Mouse (Mus musculus): ENCODE data around the gene Dnajb14. TPM values are rescaled to one million over a fixed set of nuclear protein-coding genes. Genes with fewer than 3 reads are reported as not detected.
"Not testable (repeated sequence)": the region's sequence is repeated elsewhere in the genome, so short reads cannot be mapped to it uniquely, and the experiment has no call there.

Dnajb14 gene
- polyA plus RNA-seq, 1 experiment from 2014 or later = 7.3 TPM

DNA sequence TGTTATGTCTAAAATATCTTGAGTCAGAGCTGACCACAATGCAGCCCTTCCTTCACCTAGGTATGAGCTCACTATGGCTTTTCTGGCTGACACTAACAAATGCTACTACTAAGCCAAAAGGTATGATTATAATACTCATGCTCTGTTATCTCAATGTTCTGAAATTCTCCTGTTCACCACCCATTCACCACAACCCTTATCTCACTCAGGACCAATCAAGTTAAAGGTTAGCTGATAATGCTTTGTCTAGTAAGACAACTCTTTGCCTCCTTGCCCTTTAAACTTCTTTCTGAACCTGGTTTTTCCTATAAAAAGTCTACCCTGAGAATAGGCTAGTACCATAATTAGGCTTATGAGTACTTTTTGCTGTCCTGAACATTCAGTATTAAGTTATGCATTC, 29.3 kb upstream of the Dnajb14 start:
- no peak overlapping the region for H3K27ac ChIP-seq (ENCODE audit: low read length)
- H3K4me1 ChIP-seq (ENCODE audit: control insufficient read depth, insufficient read depth, low read length) = peaks cover 5% of the 10 kb centered on the region
- no peak overlapping the region for H3K4me3 ChIP-seq (ENCODE audit: low read length)
- no peak for ATAC-seq (replicated peaks; ENCODE audit: extremely low read depth, insufficient read depth, low FRiP score)
- no peaks in the 10 kb centered on the region for H3K27me3 ChIP-seq (ENCODE audit: control insufficient read depth, insufficient read depth, low read length)
- H3K9ac ChIP-seq (ENCODE audit: low read length) = no peak overlapping the region
- H3K9me3 ChIP-seq (replicated peaks; ENCODE audit: control insufficient read depth, low read length) = no peaks in the 10 kb centered on the region
- no peak overlapping the region for H3K4me2 ChIP-seq (ENCODE audit: low read depth, low read length)
- H3K36me3 ChIP-seq (ENCODE audit: control insufficient read depth, insufficient read depth) = no peaks in the 10 kb centered on the region

DNA sequence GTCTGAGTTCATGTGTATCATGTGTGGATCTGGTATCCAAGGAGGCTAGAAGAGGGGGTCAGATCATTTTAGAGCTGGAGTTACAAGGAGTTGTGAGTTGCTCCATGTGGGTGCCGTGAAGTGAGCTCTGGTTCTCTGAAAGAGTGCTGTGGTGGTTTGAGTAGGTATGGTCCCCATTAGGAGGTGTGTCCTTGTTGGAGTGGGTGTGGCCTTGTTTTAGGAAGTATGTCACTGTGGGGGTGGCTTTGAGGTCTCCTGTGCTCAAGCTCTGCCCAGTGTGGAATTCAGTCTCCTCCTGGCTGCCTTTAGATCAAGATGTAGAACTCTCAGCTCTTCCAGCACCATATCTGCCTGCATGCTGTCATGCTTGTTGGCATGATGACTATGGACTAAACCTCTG, 24.5 kb upstream of the Dnajb14 start:
- no peak overlapping the region for H3K27ac ChIP-seq (ENCODE audit: low read length)
- no peak overlapping the region for H3K4me3 ChIP-seq (ENCODE audit: low read length)
- no peak overlapping the region for H3K9ac ChIP-seq (ENCODE audit: low read length)
- no peak overlapping the region for H3K4me2 ChIP-seq (ENCODE audit: low read depth, low read length)
- H3K36me3 ChIP-seq (ENCODE audit: control insufficient read depth, insufficient read depth) = no peaks in the 10 kb centered on the region
- H3K9me3 ChIP-seq (replicated peaks; ENCODE audit: control insufficient read depth, low read length) = no peaks in the 10 kb centered on the region
- H3K27me3 ChIP-seq (ENCODE audit: control insufficient read depth, insufficient read depth, low read length) = no peaks in the 10 kb centered on the region
- H3K4me1 ChIP-seq (ENCODE audit: control insufficient read depth, insufficient read depth, low read length) = no peaks in the 10 kb centered on the region
- ATAC-seq (replicated peaks; ENCODE audit: extremely low read depth, insufficient read depth, low FRiP score) = no peak
- WGBS = 81% methylated on average over 1 of the region's 1 CpGs

DNA sequence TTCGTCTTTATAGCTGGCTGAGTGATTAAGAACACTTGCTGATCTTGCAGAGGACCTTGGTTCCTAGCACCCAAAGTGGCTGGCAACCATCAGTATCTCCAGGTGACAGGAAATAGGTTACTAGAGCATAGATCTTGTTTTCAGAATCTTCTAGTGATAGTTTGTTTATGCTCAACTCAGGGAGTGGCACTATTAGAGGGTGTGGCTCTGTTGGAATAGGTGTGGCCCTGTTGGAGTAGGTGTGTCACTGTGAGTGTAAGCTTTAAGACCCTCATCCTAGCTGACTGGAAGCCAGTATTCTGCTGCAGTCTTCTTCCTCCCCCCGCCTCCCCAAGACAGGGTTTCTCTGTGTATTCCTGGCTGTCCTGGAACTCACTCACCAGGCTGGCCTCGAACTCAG, 23.2 kb upstream of the Dnajb14 start:
- Histone ChIP-seq H3K9ac (ENCODE audit: low read length) (no peak overlapping the region), H3K36me3 (ENCODE audit: control insufficient read depth, insufficient read depth) (no peaks in the 10 kb centered on the region), H3K27me3 (ENCODE audit: control insufficient read depth, insufficient read depth, low read length) (no peaks in the 10 kb centered on the region), H3K27ac (ENCODE audit: low read length) (no peak overlapping the region), H3K9me3 (replicated peaks; ENCODE audit: control insufficient read depth, low read length) (no peaks in the 10 kb centered on the region), H3K4me1 (ENCODE audit: control insufficient read depth, insufficient read depth, low read length) (no peaks in the 10 kb centered on the region), H3K4me2 (ENCODE audit: low read depth, low read length) (no peak overlapping the region), H3K4me3 (ENCODE audit: low read length) (no peak overlapping the region)
- no peak for ATAC-seq (replicated peaks; ENCODE audit: extremely low read depth, insufficient read depth, low FRiP score)
- 80% methylated on average over 3 of the region's 3 CpGs for WGBS

DNA sequence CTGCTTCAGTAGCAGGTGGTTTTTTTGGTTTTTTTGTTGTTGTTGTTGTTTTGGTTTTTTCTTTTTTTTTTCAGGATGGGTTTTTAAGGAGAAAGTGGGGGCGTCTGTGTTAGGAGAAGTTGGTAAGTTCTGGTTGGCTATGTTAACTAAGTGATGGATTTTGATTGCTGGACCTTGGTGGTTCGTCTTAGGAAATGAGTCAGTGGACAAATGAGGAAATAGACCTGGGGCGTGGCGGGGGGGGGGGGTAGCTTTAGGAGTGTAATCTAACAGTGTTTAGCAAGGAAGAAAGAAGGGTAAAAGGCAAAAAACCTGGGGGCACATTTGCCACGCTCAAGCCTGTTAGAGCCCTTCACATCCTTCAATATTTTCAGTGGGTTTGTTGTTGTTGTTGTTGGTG, 20.9 kb upstream of the Dnajb14 start:
- no peak for ATAC-seq (replicated peaks; ENCODE audit: extremely low read depth, insufficient read depth, low FRiP score)
- Histone ChIP-seq H3K4me2 (ENCODE audit: low read depth, low read length) (no peak overlapping the region), H3K4me1 (ENCODE audit: control insufficient read depth, insufficient read depth, low read length) (no peaks in the 10 kb centered on the region), H3K4me3 (ENCODE audit: low read length) (no peak overlapping the region), H3K27ac (ENCODE audit: low read length) (no peak overlapping the region), H3K36me3 (ENCODE audit: control insufficient read depth, insufficient read depth) (no peaks in the 10 kb centered on the region), H3K9me3 (replicated peaks; ENCODE audit: control insufficient read depth, low read length) (no peaks in the 10 kb centered on the region), H3K9ac (ENCODE audit: low read length) (no peak overlapping the region), H3K27me3 (ENCODE audit: control insufficient read depth, insufficient read depth, low read length) (no peaks in the 10 kb centered on the region)
- whole genome bisulfite sequencing = 80% methylated on average over 5 of the region's 5 CpGs

DNA sequence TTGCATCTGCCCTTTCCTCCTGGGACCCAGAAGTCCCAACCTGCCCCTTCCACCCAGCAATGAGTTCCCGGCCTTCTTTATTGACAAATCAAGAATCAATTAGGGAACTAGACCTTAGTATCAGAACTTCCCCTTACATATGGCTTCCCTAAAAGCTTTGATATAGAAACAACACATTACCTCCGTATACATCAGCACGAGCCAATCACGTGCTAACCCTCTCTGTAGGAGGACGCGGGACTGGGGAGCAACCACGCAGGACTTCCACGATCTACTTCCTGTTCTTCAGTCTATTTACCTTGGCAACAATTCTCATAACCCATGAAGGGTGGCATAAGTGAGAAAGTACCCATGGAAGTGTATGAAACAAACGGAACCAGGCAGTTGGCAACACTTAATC, 19.1 kb upstream of the Dnajb14 start:
- H3K9me3 ChIP-seq (replicated peaks; ENCODE audit: control insufficient read depth, low read length) = 0 out of 2 replicates have a peak, but pooled peaks cover 2% of the 10 kb centered on the region
- WGBS = 84% methylated on average over 9 of the region's 9 CpGs
- no peaks in the 10 kb centered on the region for H3K27me3 ChIP-seq (ENCODE audit: control insufficient read depth, insufficient read depth, low read length)
- no peaks in the 10 kb centered on the region for H3K4me1 ChIP-seq (ENCODE audit: control insufficient read depth, insufficient read depth, low read length)
- no peak for ATAC-seq (replicated peaks; ENCODE audit: extremely low read depth, insufficient read depth, low FRiP score)
- no peak overlapping the region for H3K4me2 ChIP-seq (ENCODE audit: low read depth, low read length)
- no peak overlapping the region for H3K4me3 ChIP-seq (ENCODE audit: low read length)
- H3K27ac ChIP-seq (ENCODE audit: low read length) = no peak overlapping the region
- H3K36me3 ChIP-seq (ENCODE audit: control insufficient read depth, insufficient read depth) = no peaks in the 10 kb centered on the region
- H3K9ac ChIP-seq (ENCODE audit: low read length) = no peak overlapping the region

DNA sequence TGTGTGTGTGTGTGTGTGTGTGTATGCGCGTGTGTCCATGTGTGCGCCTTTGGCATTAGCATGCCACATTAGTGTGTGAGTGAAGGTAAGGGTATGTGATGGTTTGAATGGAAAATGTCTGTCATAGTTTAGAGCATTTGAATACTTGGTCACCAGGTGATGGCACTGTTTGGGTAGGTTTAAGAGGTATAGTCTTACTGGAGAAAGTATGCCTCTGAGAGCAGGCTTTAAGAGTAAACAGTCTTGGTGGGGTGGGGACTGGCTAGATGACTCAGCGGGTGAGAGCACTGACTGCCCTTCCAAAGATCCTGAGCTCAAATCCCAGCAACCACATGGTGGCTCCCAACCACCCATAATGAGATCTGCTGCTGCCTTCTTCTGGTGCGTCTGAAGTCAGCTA, 17.8 kb upstream of the Dnajb14 start:
- no peaks in the 10 kb centered on the region for H3K36me3 ChIP-seq (ENCODE audit: control insufficient read depth, insufficient read depth)
- no peak overlapping the region for H3K27ac ChIP-seq (ENCODE audit: low read length)
- 0 out of 2 replicates have a peak, but pooled peaks cover 2% of the 10 kb centered on the region for H3K9me3 ChIP-seq (replicated peaks; ENCODE audit: control insufficient read depth, low read length)
- WGBS = 86% methylated on average over 5 of the region's 5 CpGs
- H3K4me2 ChIP-seq (ENCODE audit: low read depth, low read length) = no peak overlapping the region
- H3K9ac ChIP-seq (ENCODE audit: low read length) = no peak overlapping the region
- no peaks in the 10 kb centered on the region for H3K4me1 ChIP-seq (ENCODE audit: control insufficient read depth, insufficient read depth, low read length)
- H3K4me3 ChIP-seq (ENCODE audit: low read length) = no peak overlapping the region
- H3K27me3 ChIP-seq (ENCODE audit: control insufficient read depth, insufficient read depth, low read length) = no peaks in the 10 kb centered on the region
- no peak for ATAC-seq (replicated peaks; ENCODE audit: extremely low read depth, insufficient read depth, low FRiP score)

DNA sequence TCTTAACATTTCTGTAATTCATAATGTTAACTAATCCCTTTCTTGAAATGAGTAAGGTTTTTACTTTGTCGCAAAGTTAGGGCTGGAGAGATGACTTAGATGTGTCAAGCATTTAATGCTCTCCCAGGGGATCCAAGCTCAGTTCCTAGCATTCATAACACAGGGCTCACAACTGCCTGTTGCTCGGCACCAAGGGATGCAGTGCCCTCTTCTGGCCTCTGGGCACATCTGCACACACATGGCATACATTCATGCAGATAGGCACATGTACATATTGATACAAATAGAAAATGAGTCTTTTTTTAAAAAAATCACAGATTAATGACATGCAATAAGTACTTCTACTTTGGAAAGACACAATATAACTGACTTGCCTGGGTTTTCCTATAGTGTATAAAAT, 16.3 kb upstream of the Dnajb14 start:
- no peak for ATAC-seq (replicated peaks; ENCODE audit: extremely low read depth, insufficient read depth, low FRiP score)
- 93% methylated on average over 2 of the region's 2 CpGs for WGBS
- no peak overlapping the region for H3K4me2 ChIP-seq (ENCODE audit: low read depth, low read length)

DNA sequence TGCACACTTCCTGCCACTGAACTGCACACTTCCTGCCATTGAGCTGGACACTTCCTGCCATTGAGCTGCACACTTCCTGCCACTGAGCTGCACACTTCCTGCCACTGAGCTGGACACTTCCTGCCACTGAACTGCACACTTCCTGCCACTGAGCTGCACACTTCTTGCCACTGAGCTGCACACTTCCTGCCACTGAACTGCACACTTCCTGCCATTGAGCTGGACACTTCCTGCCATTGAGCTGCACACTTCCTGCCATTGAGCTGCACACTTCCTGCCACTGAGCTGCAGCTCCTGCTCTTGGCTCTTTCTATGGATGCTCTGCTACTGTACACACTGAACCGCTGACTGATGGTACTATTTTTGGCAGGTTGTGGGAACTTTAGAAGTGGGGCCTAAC, 14.5 kb upstream of the Dnajb14 start:
- H3K9me3 ChIP-seq (replicated peaks; ENCODE audit: control insufficient read depth, low read length); H3K4me3 ChIP-seq (ENCODE audit: low read length): not testable (repeated sequence)
- WGBS = 56% methylated on average over 1 of the region's 1 CpGs

More for the DNA sequence above, 16.3 kb upstream of the Dnajb14 start:
- no peaks in the 10 kb centered on the region for H3K36me3 ChIP-seq (ENCODE audit: control insufficient read depth, insufficient read depth)
- H3K4me3 ChIP-seq (ENCODE audit: low read length) = no peak overlapping the region
- no peak overlapping the region for H3K27ac ChIP-seq (ENCODE audit: low read length)
- H3K27me3 ChIP-seq (ENCODE audit: control insufficient read depth, insufficient read depth, low read length) = no peaks in the 10 kb centered on the region
- H3K4me1 ChIP-seq (ENCODE audit: control insufficient read depth, insufficient read depth, low read length) = no peaks in the 10 kb centered on the region
- no peak overlapping the region for H3K9ac ChIP-seq (ENCODE audit: low read length)
- 0 out of 2 replicates have a peak, but pooled peaks cover 2% of the 10 kb centered on the region for H3K9me3 ChIP-seq (replicated peaks; ENCODE audit: control insufficient read depth, low read length)

DNA sequence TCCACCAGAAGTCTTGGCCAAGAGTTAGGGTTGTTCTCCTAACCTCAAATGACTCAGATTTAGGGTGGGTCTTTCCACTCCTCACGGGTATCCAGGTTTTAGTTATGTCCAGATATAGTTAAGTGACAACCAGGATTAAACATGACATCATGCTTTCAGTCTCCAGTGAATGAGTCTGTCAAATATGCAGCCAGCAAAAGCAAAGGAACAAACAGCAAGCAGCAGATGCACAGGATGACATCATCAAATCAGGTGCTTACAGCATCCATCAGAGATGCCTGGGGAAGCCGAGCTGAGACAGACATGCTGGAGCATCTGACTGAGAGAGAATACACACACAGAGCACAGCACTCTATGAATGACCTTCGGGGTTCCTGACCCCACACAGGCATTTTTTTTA, 12.1 kb upstream of the Dnajb14 start:
- ATAC-seq (replicated peaks; ENCODE audit: extremely low read depth, insufficient read depth, low FRiP score) = no peak
- H3K4me3 ChIP-seq (ENCODE audit: low read length) = no peak overlapping the region
- WGBS = 43% methylated on average over 3 of the region's 3 CpGs
- H3K9me3 ChIP-seq (replicated peaks; ENCODE audit: control insufficient read depth, low read length) = 0 out of 2 replicates have a peak, but pooled peaks cover 2% of the 10 kb centered on the region
- no peaks in the 10 kb centered on the region for H3K27me3 ChIP-seq (ENCODE audit: control insufficient read depth, insufficient read depth, low read length)
- peaks cover under 1% of the 10 kb centered on the region; the same call in 1 of the 2 replicates for H3K4me1 ChIP-seq (ENCODE audit: control insufficient read depth, insufficient read depth, low read length)
- H3K36me3 ChIP-seq (ENCODE audit: control insufficient read depth, insufficient read depth) = no peaks in the 10 kb centered on the region
- no peak overlapping the region for H3K9ac ChIP-seq (ENCODE audit: low read length)
- no peak overlapping the region for H3K4me2 ChIP-seq (ENCODE audit: low read depth, low read length)
- H3K27ac ChIP-seq (ENCODE audit: low read length) = no peak overlapping the region

More for the DNA sequence above, 14.5 kb upstream of the Dnajb14 start:
- not testable (repeated sequence) for H3K4me2 ChIP-seq (ENCODE audit: low read depth, low read length); H3K27me3 ChIP-seq (ENCODE audit: control insufficient read depth, insufficient read depth, low read length); H3K9ac ChIP-seq (ENCODE audit: low read length); ATAC-seq (replicated peaks; ENCODE audit: extremely low read depth, insufficient read depth, low FRiP score); H3K36me3 ChIP-seq (ENCODE audit: control insufficient read depth, insufficient read depth); H3K27ac ChIP-seq (ENCODE audit: low read length); H3K4me1 ChIP-seq (ENCODE audit: control insufficient read depth, insufficient read depth, low read length)

DNA sequence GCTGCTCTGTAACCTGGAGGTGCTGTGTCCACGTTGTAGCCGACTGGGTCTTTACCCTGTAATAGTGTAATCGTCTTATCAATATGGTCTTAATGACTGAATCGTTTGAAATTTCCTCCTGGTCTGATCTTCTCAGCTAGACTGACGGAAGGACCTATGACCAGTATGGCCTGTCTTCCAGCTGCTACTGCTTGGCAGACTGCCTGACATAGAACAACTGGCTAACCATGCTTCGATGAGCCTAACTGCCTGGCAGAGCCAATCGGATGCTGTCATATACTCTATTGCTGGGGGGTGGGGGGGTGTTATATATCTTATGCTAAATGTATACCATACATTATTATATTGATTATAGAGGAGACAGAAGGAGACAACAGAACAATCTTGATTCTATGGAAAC, 11.4 kb upstream of the Dnajb14 start:
- no peak for ATAC-seq (replicated peaks; ENCODE audit: extremely low read depth, insufficient read depth, low FRiP score)
- H3K9me3 ChIP-seq (replicated peaks; ENCODE audit: control insufficient read depth, low read length) = 0 out of 2 replicates have a peak, but pooled peaks cover 2% of the 10 kb centered on the region

More for the DNA sequence above, 11.4 kb upstream of the Dnajb14 start:
- H3K4me3 ChIP-seq (ENCODE audit: low read length) = no peak overlapping the region
- no peak overlapping the region for H3K27ac ChIP-seq (ENCODE audit: low read length)
- H3K27me3 ChIP-seq (ENCODE audit: control insufficient read depth, insufficient read depth, low read length) = no peaks in the 10 kb centered on the region
- WGBS = 74% methylated on average over 7 of the region's 7 CpGs
- peaks cover 5% of the 10 kb centered on the region; the same call in 1 of the 2 replicates for H3K4me1 ChIP-seq (ENCODE audit: control insufficient read depth, insufficient read depth, low read length)
- no peak overlapping the region for H3K9ac ChIP-seq (ENCODE audit: low read length)
- H3K36me3 ChIP-seq (ENCODE audit: control insufficient read depth, insufficient read depth) = no peaks in the 10 kb centered on the region
- no peak overlapping the region for H3K4me2 ChIP-seq (ENCODE audit: low read depth, low read length)

Measured in heart, embryonic 16.5 days (tissue).